Mouse (Mus musculus): Measurements from ENCODE around the gene Psmd13. TPM values are rescaled to one million over a fixed set of nuclear protein-coding genes. Genes with fewer than 3 reads are reported as not detected.
A peak's percentile ranks its signal among the peaks of the same experiment; 100 is the strongest.

The Psmd13 gene
- polyA plus RNA-seq, 1 experiment from 2014 or later = 155 TPM

DNA sequence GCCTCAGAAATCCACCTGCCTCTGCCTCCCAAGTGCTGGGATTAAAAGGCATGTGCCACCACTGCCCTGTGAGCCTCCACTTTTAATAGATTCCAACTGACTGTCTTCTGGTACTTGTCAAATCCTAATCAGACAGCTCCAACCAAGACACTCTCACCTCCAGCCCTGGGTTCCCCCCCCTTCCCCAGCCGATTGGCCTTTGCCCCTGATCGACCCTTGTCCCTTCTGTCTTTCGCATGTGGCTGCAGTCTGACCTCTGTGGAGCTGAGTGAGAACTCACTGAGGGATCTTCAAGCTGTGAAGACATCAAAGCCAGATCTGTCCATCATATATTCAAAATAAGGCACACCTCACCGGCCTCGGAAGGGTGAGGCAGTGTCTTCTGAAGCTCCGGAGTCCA, 45.4 kb downstream of the Psmd13 start:
- H3K9me3 ChIP-seq (ENCODE audit: control insufficient read depth, low read length) = no peaks in the 10 kb centered on the region
- H3K4me3 ChIP-seq (ENCODE audit: low read depth, low read length) = no peak overlapping the region
- H3K27me3 ChIP-seq (ENCODE audit: control insufficient read depth, insufficient read depth, low read length) = peaks cover 21% of the 10 kb centered on the region
- ATAC-seq (ENCODE audit: low read depth) = no peak
- 94% methylated on average over 6 of the region's 6 CpGs for WGBS
- H3K4me1 ChIP-seq (ENCODE audit: control insufficient read depth, insufficient read depth, low read length) = peaks cover 8% of the 10 kb centered on the region; the same call in 1 of the 2 replicates
- H3K27ac ChIP-seq (ENCODE audit: low read depth, low read length) = no peak overlapping the region
- no peak overlapping the region for H3K4me2 ChIP-seq (ENCODE audit: low read depth, low read length)
- no peaks in the 10 kb centered on the region for H3K36me3 ChIP-seq (ENCODE audit: control insufficient read depth, insufficient read depth, low read length)
- H3K9ac ChIP-seq (replicated peaks; ENCODE audit: low read depth, low read length) = no peak overlapping the region

DNA sequence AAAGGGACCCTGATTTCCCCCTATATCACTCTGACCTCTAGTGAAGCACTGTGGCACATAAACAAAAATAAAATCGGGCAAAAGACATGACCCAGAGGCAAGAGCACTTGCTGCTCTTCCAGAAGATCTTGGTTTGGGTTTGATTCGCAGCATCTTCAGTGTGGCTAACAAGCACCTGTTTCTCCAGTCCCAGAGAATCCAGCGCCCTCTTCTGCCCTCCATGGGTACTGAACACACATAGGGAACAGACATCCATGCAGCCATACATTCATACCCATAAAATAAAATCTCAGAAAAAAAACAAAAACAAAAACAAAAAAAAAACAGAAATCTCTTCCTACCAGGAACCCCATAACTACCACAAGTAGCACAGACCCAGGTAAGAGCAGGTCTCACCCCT, 56.7 kb downstream of the Psmd13 start:
- Histone ChIP-seq H3K27ac (ENCODE audit: low read depth, low read length) (no peak overlapping the region), H3K4me2 (ENCODE audit: low read depth, low read length) (no peak overlapping the region), H3K9ac (replicated peaks; ENCODE audit: low read depth, low read length) (no peak overlapping the region), H3K4me3 (ENCODE audit: low read depth, low read length) (no peak overlapping the region), H3K36me3 (ENCODE audit: control insufficient read depth, insufficient read depth, low read length) (no peaks in the 10 kb centered on the region), H3K9me3 (ENCODE audit: control insufficient read depth, low read length) (no peaks in the 10 kb centered on the region), H3K4me1 (ENCODE audit: control insufficient read depth, insufficient read depth, low read length) (peaks cover 5% of the 10 kb centered on the region; the same call in 1 of the 2 replicates), H3K27me3 (ENCODE audit: control insufficient read depth, insufficient read depth, low read length) (no peaks in the 10 kb centered on the region)
- ATAC-seq (ENCODE audit: low read depth) = no peak
- WGBS = 44% methylated on average over 3 of the region's 3 CpGs

DNA sequence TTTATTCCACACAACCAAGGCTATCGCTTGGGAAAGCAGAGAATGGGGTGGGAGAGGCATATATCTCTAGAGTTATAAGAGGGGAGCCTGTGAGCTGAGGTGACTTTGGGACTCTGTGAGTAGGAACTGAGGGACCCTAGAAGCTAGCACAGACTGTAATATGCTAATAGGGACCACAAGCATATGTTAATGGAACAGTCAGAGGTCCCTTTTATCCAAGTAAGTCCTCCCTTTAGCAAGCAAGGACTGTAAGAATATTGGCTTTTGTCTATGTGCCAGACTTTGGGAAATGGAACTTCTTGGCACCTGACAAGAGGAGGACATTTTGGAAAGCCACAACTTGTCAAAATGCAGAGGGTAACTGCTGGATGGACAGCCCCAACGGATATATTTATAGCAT, 57.1 kb downstream of the Psmd13 start:
- no peak overlapping the region for H3K4me3 ChIP-seq (ENCODE audit: low read depth, low read length)
- 20% methylated on average over 2 of the region's 2 CpGs for WGBS
- H3K4me1 ChIP-seq (ENCODE audit: control insufficient read depth, insufficient read depth, low read length) = peaks cover 5% of the 10 kb centered on the region; the same call in 1 of the 2 replicates
- H3K27ac ChIP-seq (ENCODE audit: low read depth, low read length) = no peak overlapping the region
- no peak overlapping the region for H3K4me2 ChIP-seq (ENCODE audit: low read depth, low read length)
- H3K9ac ChIP-seq (replicated peaks; ENCODE audit: low read depth, low read length) = no peak overlapping the region
- no peak for ATAC-seq (ENCODE audit: low read depth)
- no peaks in the 10 kb centered on the region for H3K27me3 ChIP-seq (ENCODE audit: control insufficient read depth, insufficient read depth, low read length)
- H3K9me3 ChIP-seq (ENCODE audit: control insufficient read depth, low read length) = no peaks in the 10 kb centered on the region
- H3K36me3 ChIP-seq (ENCODE audit: control insufficient read depth, insufficient read depth, low read length) = no peaks in the 10 kb centered on the region

- Histone ChIP-seq H3K4me3 (ENCODE audit: low read depth, low read length) (no peak overlapping the region), H3K4me2 (ENCODE audit: low read depth, low read length) (0 out of 2 replicates have a peak overlapping the region, but pooled peaks have one; percentile 4), H3K27ac (ENCODE audit: low read depth, low read length) (no peak overlapping the region), H3K4me1 (ENCODE audit: control insufficient read depth, insufficient read depth, low read length) (peaks cover 5% of the 10 kb centered on the region; the same call in 1 of the 2 replicates), H3K36me3 (ENCODE audit: control insufficient read depth, insufficient read depth, low read length) (no peaks in the 10 kb centered on the region), H3K27me3 (ENCODE audit: control insufficient read depth, insufficient read depth, low read length) (no peaks in the 10 kb centered on the region), H3K9me3 (ENCODE audit: control insufficient read depth, low read length) (no peaks in the 10 kb centered on the region), H3K9ac (replicated peaks; ENCODE audit: low read depth, low read length) (no peak overlapping the region)
- 3% methylated on average over 7 of the region's 8 CpGs for WGBS
- peak; percentile 63; the same call in 1 of the 2 replicates for ATAC-seq (ENCODE audit: low read depth)
Observed at GRCm38 (mm10) chr7:140939669-140940171, 58.0 kb downstream of the Psmd13 start.

- Histone ChIP-seq H3K9me3 (ENCODE audit: control insufficient read depth, low read length) (no peaks in the 10 kb centered on the region), H3K4me2 (ENCODE audit: low read depth, low read length) (peak within 1 kb of the TSS; percentile 45), H3K4me1 (ENCODE audit: control insufficient read depth, insufficient read depth, low read length) (peaks cover 5% of the 10 kb centered on the region; the same call in 1 of the 2 replicates), H3K9ac (replicated peaks; ENCODE audit: low read depth, low read length) (peak within 1 kb of the TSS; percentile 42), H3K27ac (ENCODE audit: low read depth, low read length) (peak within 1 kb of the TSS; percentile 49; the same call in 1 of the 2 replicates), H3K36me3 (ENCODE audit: control insufficient read depth, insufficient read depth, low read length) (no peaks in the 10 kb centered on the region), H3K4me3 (ENCODE audit: low read depth, low read length) (peak within 1 kb of the TSS; percentile 30), H3K27me3 (ENCODE audit: control insufficient read depth, insufficient read depth, low read length) (no peaks in the 10 kb centered on the region)
- WGBS = 3% methylated on average over 33 of the region's 33 CpGs
- peak; percentile 84 for ATAC-seq (ENCODE audit: low read depth)
Observed at GRCm38 (mm10) chr7:140941222-140942051, 59.7 kb downstream of the Psmd13 start, which contains the start of gene Pgghg. Pgghg (plus strand) TSS chr7:140941391.

GRCm38 (mm10) chr7:140942341-140942740, 60.6 kb downstream of the Psmd13 start:
- WGBS = 66% methylated on average over 9 of the region's 9 CpGs
- Histone ChIP-seq H3K9me3 (ENCODE audit: control insufficient read depth, low read length) (no peaks in the 10 kb centered on the region), H3K27ac (ENCODE audit: low read depth, low read length) (no peak overlapping the region; the same call in 1 of the 2 replicates), H3K9ac (replicated peaks; ENCODE audit: low read depth, low read length) (no peak overlapping the region; the same call in 1 of the 2 replicates), H3K36me3 (ENCODE audit: control insufficient read depth, insufficient read depth, low read length) (no peaks in the 10 kb centered on the region), H3K4me2 (ENCODE audit: low read depth, low read length) (peak overlapping the region; percentile 45), H3K4me3 (ENCODE audit: low read depth, low read length) (no peak overlapping the region), H3K4me1 (ENCODE audit: control insufficient read depth, insufficient read depth, low read length) (peaks cover 5% of the 10 kb centered on the region; the same call in 1 of the 2 replicates), H3K27me3 (ENCODE audit: control insufficient read depth, insufficient read depth, low read length) (no peaks in the 10 kb centered on the region)
- no peak for ATAC-seq (ENCODE audit: low read depth)

DNA sequence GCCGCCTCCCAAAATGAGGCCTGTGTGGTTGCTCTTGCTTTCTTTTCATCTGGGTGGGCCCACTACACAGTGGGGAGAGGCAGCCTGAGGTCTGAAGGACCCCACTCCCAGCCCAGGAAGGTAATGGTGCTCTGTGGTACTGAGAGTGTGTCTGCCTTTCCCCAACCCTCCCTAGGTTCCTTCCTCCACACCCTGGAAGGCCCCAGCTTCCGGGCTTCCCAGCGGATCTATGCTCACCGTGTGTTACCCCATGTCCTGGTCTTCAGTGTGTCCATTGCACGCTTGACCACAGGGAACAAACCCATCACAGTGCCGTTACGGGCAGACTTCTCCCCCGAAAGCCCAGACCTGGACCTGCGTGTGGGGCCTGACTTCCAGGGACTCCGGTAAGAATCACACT, 61.0 kb downstream of the Psmd13 start:
- Histone ChIP-seq H3K4me2 (ENCODE audit: low read depth, low read length) (no peak overlapping the region), H3K4me3 (ENCODE audit: low read depth, low read length) (no peak overlapping the region), H3K9me3 (ENCODE audit: control insufficient read depth, low read length) (no peaks in the 10 kb centered on the region), H3K4me1 (ENCODE audit: control insufficient read depth, insufficient read depth, low read length) (peaks cover 5% of the 10 kb centered on the region; the same call in 1 of the 2 replicates), H3K9ac (replicated peaks; ENCODE audit: low read depth, low read length) (no peak overlapping the region), H3K36me3 (ENCODE audit: control insufficient read depth, insufficient read depth, low read length) (no peaks in the 10 kb centered on the region), H3K27me3 (ENCODE audit: control insufficient read depth, insufficient read depth, low read length) (no peaks in the 10 kb centered on the region), H3K27ac (ENCODE audit: low read depth, low read length) (no peak overlapping the region)
- no peak for ATAC-seq (ENCODE audit: low read depth)
- 89% methylated on average over 10 of the region's 10 CpGs for WGBS

DNA sequence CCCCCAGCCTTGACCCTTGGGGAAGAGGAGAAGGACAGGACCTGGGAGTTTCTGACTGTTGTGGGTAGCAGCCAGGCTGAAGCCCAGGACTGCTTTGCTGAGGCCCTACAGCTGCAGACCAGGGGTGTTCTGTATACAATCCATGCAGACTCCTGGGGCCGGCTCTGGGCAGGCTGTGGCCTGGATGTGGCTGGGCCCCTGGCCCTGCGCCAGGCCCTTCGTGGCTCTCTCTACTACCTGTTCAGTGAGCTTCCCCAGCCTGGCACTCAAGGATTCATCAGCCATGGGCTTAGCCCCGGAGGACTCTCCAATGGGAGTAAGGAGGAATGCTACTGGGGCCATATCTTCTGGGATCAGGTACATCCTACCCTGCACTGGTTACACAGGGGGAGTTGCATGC, 61.6 kb downstream of the Psmd13 start:
- Histone ChIP-seq H3K4me3 (ENCODE audit: low read depth, low read length) (no peak overlapping the region), H3K4me2 (ENCODE audit: low read depth, low read length) (no peak overlapping the region), H3K27me3 (ENCODE audit: control insufficient read depth, insufficient read depth, low read length) (no peaks in the 10 kb centered on the region), H3K9ac (replicated peaks; ENCODE audit: low read depth, low read length) (no peak overlapping the region), H3K36me3 (ENCODE audit: control insufficient read depth, insufficient read depth, low read length) (no peaks in the 10 kb centered on the region), H3K27ac (ENCODE audit: low read depth, low read length) (no peak overlapping the region), H3K9me3 (ENCODE audit: control insufficient read depth, low read length) (no peaks in the 10 kb centered on the region), H3K4me1 (ENCODE audit: control insufficient read depth, insufficient read depth, low read length) (peaks cover 5% of the 10 kb centered on the region; the same call in 1 of the 2 replicates)
- 85% methylated on average over 4 of the region's 4 CpGs for WGBS
- no peak for ATAC-seq (ENCODE audit: low read depth)

GRCm38 (mm10) chr7:140944236-140944635, 62.5 kb downstream of the Psmd13 start:
- WGBS = 94% methylated on average over 7 of the region's 7 CpGs
- no peak for ATAC-seq (ENCODE audit: low read depth)
- H3K4me3 ChIP-seq (ENCODE audit: low read depth, low read length) = no peak overlapping the region

More at GRCm38 (mm10) chr7:140944236-140944635, 62.5 kb downstream of the Psmd13 start:
- Histone ChIP-seq H3K27me3 (ENCODE audit: control insufficient read depth, insufficient read depth, low read length) (no peaks in the 10 kb centered on the region), H3K9me3 (ENCODE audit: control insufficient read depth, low read length) (no peaks in the 10 kb centered on the region), H3K9ac (replicated peaks; ENCODE audit: low read depth, low read length) (no peak overlapping the region), H3K4me1 (ENCODE audit: control insufficient read depth, insufficient read depth, low read length) (peaks cover 5% of the 10 kb centered on the region; the same call in 1 of the 2 replicates), H3K4me2 (ENCODE audit: low read depth, low read length) (no peak overlapping the region), H3K27ac (ENCODE audit: low read depth, low read length) (no peak overlapping the region), H3K36me3 (ENCODE audit: control insufficient read depth, insufficient read depth, low read length) (no peaks in the 10 kb centered on the region)

All from neural tube, embryonic 14.5 days (tissue).